Mouse (Mus musculus) forelimb bud, embryonic 11.5 days (tissue): ENCODE measurements around the gene Ubac2.
A peak's percentile ranks its signal among the peaks of the same experiment; 100 is the strongest.
"Not testable (repeated sequence)": the region's sequence is repeated elsewhere in the genome, so short reads cannot be mapped to it uniquely, and the experiment has no call there.

ENCODE experiments used
- DNase-seq: peaks from one replicate; pipeline ENCODE4 v3.0.0-alpha.2; 2012; ENCODE audit warnings: low read depth, low spot score

Gene Ubac2

DNA sequence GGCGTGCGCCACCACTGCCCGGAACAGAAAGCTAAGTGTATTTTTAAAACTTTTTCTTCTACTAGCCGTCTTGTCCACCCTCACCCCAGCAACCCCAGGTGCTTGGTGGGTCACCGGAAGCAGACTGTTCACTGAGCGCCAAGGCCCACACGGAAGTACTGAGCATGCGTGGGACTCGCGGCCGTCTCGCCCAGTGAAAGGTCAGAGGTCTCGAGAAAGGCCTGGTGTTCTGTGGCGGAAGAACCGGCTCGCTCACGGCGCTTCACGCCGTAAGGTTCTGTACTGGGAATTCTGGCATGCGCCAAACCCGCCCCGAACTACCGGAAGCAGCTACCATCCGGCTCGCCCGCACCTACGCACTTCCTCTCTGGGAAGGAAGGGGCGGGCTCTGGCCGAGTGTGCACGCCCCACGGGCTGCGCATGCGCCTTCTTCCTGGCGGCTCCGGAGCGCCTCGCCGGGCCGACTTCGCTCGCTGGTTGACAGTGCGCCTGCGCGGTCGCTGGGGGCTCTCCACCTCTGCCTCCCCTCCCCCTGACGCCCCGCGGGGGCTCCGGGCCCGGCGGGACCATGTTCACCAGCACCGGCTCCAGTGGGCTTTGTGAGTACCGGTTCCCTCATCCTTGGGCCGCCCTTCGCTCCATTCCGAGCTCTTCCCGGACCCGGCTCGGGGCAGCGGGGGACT lies at the start of gene Ubac2:
TSS of gene Ubac2 (plus strand) at position 445 of the 683 bp plus-strand sequence.
- peak; percentile 97 for DNase-seq

DNA sequence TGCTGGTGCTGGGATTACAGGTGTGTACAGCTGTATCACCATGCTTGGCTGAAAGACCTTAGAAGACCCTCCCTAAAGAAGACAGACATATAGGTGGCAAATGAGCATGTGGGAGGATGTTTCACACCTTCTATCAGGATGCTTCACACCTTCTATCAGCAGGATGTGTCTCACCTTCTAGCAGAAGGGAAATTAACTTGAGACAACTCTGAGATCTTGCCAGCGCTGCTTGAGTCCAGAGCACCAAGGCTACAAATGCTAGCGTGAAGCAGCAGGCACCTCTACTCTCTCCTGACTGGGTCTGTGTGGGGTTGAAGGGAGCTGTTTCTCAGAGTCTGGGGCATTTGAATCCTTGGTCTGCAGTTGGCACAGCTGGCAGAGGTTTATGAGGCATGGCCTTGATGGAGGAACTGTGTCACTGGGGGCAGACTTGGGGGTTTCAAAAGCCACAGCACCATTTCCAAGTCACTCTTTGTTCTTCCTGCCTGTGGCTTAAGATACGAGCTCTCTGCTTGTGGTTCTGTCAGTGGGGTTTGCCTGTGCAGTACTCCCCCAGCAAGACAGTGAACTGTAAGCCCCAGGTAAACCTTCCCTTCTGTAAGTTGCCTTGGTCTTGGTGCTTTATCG lies 48.5 kb upstream of the Ubac2 start:
- no peak for DNase-seq

DNA sequence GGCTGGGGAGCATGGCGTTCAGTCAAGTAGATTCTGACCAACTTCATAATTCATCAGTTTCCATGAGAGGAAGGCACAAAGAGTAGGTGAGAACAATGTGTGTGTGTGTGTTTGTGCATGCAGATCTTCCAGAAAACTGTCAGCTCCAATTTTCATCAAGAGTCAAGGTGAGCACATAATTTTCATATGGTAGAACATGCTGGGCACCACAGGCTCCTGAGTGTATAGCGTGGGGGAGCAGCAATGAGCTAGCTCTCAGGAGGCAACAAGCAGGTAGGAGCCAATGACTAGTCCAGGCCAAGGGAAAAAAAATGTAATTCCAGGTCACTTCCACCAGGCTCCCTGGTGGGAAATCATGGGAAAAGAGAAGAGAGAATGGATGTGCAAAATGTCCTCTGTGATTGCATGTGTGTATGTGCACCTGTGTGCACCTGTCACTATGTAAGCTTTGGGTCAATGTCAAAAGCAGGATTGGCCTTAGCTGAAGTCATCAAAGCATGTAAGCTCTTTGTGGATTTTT lies 45.4 kb upstream of the Ubac2 start:
- no peak for DNase-seq

DNA sequence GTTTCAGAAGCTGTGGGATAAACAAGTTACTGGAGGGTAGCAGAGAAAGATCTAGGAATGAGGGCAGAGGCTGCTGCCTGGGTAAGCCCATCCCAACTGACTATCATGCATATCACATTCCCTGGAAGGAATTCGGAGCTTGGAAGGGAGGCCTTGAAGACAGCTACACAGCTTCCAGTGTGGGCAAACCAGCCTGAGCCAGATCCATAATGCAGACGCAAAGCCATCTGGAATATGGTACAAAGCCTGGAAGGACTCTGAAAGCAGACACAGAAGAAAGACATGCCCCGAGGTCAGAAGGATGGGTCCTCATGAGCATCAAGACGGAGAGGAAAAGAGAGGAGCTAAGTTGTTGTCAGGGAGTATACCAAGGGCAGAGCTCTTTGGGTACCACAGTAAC lies 40.3 kb upstream of the Ubac2 start:
- no peak for DNase-seq

DNA sequence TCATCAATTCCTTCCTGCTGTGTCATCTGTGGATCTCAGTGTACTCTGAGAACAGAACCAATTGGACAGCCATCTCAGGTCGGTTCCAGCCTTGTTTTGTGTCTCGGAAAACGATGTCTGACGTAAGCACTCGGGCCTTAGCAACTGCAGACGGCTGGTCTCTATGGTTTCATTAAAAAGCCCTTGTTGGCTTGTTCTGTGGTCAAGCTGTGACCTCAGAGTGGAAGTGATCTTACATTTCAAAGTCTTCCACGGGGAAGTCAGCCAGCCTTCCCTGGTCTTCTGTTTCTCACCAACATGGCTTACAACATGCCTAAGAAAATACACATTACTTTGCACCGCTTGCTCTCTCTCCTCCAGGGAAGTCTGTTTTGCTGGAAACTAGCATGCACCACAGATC lies 38.2 kb upstream of the Ubac2 start:
- no peak for DNase-seq

DNA sequence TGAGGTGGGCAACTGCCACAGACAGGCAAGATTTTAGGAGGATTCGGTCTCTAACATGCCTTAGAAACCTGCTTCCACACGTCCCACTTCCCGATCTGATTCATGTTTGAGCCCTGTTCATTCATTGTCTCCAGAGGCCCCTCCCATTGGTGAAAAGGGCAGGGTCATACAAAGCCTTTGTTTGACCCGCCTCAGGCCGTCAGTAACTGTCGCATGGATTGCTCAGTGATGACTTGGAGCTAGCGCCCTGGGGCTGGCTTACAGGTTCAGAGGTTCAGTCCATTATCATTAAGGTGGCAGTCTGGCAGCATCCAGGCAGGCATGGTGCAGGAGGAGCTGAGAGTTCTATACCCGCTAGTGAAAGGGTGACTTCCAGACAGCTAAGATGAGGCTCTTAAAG lies 33.9 kb upstream of the Ubac2 start:
- DNase-seq, result no peak

DNA sequence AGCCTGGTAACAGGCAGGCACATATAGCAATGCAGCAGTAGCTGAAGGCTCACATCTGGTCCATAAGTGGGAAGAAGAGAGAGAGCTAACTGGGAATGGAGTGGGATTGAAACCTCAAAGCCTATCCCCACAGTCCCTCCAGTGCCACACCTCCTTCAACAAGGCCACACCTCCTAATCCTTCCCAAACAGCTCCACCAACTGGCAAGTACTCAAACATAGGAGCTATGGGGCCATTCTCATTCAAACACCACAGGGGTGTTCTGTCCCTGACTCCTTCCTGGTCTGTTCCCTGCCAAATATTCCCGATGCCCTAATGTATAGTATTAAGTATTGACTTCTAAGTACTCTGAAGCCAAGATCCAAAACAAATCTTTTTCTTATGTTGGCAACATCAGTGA lies 27.2 kb upstream of the Ubac2 start:
- DNase-seq, result no peak

DNA sequence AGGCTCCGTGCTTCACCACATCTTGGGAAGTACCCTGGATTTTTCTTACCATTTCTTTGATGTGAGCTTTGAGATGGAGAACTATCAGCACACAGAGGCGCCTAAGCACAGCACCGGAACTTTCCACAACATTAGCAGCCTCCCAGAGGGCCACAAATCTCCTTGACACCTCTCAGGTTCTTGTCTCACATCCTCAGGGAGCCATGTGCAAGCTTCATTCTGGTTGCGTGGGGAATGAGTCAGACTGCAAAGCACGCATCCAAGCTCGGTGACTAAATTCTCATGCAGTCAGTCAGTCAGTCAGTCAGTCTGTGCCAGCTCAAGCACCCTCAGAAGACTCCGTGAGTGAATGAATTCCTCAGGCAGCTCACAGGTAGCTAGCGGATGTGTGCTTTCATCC lies 25.9 kb upstream of the Ubac2 start:
- DNase-seq, result no peak

DNA sequence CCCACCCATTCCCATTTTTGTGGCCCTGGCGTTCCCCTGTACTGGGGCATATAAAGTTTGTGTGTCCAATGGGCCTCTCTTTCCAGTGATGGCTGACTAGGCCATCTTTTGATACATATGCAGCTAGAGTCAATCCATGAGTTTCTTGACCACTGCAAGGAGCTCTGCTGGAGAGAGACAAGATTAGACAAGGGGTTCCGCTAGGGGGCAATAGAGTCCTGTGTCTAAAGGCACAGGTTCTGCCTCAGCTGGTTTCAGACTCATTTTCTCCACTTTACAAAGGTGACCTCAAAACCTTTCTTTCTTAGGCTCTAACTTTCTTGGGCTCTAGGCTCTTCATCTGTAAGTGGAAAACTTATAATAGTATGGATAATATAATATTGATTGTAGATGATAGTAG lies 13.3 kb upstream of the Ubac2 start:
- DNase-seq, result peak; percentile 72

DNA sequence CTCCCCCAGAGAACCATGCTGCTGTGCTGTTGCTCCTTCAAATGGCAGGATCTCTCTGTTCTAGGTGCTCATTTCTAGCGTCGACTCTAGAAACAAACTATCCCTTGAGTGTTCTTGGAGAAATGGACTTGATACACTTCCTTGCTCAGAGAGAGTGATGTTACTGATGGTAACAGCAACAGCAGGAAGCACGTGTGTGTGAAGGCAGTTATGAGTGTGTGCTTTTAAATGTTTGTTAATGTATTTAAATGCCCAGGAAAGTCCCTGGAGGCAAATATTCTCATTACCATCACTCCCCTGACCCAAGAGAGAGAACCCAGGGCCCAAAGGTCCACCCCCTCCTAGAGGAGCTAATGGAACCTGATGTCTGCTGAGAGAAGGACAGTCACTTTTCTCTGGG lies 11.8 kb upstream of the Ubac2 start:
- DNase-seq, result no peak

DNA sequence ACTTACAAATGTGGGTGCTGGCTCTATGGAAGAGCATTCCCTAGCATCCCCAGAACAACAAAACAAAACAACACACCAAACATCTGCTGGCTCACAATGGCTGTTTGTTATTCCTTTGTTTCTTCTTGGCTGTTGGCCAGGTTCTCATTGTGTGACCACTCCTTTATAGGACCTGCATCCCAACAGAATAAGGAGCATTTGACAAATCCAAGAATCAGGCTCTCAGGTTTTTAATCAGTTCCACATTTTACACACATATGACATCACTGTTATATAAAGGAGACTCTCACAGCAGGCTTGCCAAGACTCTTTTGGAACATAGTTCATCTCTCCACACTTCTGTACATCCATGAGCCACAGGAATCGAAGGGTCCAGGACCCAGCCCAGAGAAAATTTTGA lies 9.3 kb upstream of the Ubac2 start:
- DNase-seq, result no peak

DNA sequence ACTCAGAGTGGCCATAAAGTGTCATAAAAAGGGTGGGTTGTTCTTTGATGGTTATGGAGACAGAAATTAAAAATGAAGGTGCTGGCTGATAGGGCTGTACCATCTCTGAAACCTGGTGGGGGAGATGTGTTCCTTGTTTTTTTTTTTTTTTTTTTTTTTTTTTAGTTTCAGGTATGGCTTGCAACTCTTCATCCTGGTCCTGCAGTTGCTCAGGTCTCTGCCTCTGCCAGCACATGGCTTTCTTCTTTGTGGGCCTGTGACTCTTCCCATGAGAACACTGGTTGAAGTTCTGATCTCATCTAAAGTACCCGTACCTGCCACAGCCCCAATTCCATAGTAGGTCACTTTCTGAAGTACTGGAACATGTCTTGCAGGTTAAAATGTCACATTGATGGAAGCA lies 5.7 kb upstream of the Ubac2 start:
- no peak for DNase-seq

DNA sequence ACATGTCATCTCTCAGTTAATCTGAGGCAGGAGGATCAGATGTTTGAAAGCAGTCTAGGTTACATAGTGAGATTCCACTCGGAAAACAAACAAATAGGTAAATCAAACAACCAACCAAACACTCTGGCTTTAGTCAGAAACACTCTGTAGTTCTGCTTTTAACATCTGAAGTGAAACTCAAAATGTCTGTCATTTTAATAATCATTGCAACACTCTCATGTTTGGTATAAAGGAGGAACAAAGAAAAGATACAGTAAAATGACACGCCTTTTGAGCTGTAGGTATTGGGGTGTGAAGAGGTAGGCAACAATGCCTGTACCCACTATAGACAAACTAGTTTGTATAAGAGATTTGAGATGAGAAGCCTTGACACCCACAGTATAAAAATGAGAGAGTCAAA lies 5.2 kb upstream of the Ubac2 start:
- no peak for DNase-seq

DNA sequence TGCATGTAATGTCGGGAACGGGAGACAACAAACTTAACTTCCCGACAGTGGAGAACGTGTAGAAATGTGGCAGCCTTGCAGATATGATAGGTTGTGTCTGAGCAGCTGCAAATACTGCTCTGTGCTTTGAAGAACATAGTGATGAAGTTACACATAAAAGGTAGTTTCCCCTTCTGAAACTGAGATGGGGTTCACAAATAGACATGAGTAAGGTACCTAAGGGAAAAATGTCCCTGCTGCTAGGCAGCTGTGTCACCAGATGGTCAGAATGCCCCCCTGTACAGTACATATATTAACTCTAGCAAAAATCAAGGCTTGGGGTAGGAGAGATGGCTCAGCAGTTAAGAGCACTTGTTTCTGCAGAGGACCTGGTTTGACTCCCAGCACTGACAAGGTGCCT lies 4.8 kb upstream of the Ubac2 start:
- DNase-seq, result no peak

DNA sequence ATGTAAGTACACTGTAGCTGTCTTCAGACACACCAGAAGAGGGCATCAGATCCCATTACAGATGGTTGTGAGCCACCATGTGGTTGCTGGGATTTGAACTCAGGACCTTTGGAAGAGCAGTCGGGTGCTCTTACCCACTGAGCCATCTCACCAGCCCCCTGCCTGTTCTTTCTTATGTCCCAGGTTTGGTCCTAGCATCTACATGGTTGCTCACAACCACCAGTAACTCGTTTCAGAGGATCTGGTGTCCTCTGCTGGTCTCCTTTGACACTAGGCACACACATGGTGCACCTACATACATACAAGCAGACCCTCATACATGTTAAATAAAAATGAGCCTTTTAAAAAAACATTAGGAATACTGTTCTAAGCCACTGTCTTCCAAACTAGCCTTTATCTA lies 2.2 kb upstream of the Ubac2 start:
- not testable (repeated sequence) for DNase-seq

DNA sequence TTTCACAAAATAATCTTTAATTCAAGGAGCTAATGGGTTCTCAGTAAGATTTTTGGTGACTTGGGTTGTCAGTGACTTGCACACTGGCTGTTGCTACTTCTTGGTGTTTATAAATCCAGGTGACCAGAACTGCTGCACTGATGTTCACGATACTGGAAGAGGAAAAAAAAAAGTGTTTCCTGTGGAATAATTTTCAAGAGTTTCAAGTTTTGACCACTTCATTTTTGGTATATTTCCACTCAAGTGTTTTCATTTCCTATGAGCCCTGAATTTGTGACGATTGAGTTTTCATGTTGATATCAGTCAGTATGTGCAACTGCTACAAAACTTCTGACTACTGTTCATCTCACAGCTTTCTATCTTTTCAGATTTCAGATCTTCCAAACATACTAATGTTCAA lies 1.6 kb upstream of the Ubac2 start:
- DNase-seq, result no peak

DNA sequence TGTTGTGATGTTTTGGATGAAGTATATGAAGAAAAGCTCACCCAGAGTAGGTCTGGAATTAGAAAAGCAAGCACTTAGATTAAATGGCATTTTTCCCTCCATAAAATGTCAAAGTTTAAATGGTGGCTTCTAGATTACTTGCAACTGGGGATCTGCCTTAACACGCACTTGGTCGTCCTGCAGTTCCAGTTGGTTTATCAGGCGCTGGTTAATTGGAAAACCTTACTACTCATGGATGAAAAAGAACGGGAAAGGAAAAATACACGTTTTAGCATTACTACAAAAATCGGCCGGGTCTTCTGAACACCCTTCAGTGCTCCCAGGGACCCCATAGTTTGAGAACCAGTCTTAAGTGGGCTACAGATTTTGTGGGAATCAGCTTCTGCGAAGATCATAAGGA lies 780 bp upstream of the Ubac2 start:
- no peak for DNase-seq

DNA sequence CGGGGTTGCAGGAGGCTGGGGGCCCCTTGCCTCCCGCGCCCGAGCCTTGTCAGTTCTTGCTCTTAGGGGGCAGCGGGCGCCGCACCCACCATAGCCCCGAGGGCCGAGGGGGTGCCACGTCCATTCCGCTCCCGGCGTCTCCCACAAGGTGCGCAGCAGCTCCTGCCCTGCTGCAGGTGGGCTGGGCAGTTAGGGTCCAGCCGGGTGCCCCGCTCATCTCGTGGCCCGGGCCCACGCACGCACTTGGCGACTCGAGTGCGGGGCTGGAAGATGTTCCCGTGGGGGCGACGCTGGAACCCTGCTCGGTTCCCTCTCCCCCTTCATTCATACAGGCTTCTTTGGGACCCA lies 413 bp downstream of the Ubac2 start:
- no peak for DNase-seq

DNA sequence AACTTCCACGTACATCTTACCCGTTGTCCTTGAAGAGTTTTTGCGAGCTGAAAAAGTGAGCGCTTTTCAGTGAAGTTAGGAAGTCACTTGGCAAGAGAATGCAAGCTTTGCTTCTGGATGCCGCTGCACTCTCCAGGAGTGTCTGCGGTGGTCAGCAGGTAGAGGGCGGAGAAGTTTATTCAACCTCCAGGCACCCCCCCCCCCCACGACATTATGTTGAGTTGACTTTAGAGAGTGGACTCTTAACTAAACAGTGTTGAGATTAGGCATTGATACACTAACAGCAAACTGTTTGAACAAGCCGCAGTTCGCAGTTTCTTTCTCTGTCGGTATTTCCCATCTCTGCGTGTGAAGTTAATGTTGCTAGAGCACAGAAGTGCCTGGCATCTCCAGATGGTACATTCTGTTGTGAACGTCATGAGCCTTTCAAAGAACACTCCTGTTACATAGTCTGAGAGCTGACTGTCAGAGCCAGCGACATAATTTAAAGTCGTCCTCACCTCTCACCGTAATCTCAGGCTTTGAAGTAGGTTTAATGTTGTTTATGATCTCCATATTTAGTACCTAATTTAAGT lies 933 bp downstream of the Ubac2 start:
- no peak for DNase-seq

DNA sequence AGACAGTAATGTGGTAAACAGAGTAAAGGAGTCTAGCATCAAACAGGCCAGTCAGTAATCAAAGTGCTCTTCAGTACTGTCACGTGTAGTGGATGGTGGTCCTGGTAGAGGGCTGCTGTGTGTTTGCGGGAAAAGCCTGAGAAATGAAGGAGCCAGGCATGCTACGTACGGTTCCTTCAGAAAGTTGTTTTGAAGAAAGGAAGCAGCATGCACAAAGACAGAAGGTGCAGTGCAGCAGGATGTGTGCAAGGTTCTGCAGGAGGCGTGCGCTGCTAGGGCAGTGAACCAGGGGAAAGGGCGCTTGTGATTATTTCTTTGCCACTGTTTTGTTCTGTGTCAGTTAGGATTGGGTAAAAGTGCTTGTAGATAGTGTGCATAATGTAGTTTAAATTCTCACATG lies 2.8 kb downstream of the Ubac2 start:
- DNase-seq, result no peak

DNA sequence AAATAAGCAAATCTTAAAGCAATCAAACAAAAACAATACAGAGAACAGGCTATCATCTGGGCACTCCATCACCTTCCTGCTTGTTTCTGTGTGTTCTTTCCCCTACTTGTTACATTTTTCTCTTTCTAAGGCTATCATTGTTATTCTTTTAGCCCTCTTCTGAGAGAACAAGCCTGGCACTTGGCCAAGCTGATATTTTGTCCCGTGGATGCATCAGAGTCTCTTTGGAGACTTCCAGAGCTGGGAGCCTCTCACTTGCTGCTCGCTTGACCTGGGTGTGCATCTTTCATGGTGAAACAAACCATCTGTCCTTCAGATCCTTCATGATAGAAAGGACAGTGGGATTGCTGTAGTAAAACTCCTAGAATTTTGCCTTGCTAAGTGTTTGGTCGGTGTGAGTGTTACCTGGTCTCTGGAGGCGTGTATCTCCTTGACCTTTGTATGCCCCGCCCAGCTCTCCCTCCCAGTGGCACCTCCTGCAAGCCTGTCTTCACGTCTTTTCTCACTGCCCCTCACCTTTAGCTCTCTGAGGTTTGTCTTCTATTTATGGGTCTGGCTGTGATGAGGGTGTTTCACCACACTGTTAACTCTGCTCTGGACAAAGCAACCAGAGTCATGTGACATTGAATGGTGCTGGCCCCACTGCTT lies 5.9 kb downstream of the Ubac2 start:
- no peak for DNase-seq

DNA sequence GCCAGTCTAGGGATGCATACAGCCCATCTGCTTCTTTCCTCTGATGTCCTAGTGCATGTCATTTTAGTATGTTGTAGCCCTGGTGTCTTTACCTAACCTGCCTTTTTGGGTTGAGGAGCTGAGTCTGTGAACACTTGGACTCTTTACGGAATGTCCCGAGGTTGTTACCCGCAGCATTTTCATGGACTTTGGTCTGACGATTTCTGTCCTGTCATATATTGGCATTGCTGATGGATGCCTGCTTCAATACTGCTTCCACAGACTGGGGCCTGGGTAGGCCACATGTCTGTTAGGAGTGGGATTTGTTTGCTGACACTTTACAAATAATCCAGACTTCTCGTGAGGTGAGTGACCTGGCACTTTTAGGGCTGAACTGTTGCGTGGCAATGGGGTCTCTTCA lies 15.3 kb downstream of the Ubac2 start:
- DNase-seq, result no peak
